Mouse (Mus musculus): ENCODE measurements around the gene Baz2a.

GRCm38 (mm10) chr10:128053001-128053400, 38.4 kb upstream of the Baz2a start:
- no peak for TF ChIP-seq CTCF (IDR thresholded peaks at IDR 0.05; ENCODE audit: extremely low read depth, insufficient read depth, insufficient read length, insufficient replicate concordance)
- no peak for TF ChIP-seq POLR2A (IDR thresholded peaks at IDR 0.05; ENCODE audit: low read depth, low read length)
